Mouse (Mus musculus): ENCODE measurements around the gene Zdhhc7. TPM values are rescaled to one million over a fixed set of nuclear protein-coding genes. Genes with fewer than 3 reads are reported as not detected.

The Zdhhc7 gene
- total and polyA plus RNA-seq, 2 experiments from 2014 or later, result 35.2 to 86.8 TPM

DNA sequence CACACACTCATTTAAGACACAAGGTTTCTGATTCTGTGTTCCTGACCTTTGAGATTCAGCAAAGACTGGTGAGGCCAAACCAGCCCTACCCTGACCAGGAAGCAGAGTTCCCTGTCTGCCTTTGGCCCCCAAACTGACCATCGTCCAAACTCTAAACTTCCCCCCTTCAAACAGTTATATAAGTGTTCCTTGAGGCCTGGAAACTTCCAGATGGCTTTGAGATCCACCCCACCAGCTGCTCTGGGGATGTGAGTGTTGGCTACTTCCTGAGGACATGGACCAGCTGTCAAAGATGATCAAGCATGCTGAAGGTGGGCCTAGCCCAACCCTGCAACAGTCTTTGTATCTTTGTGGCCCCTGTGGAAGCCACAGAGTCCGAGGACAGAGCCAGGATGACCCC lies 44.2 kb downstream of the Zdhhc7 start:
- 0 out of 2 replicates have a peak, but pooled peaks cover 5% of the 10 kb centered on the region for H3K9me3 ChIP-seq (replicated peaks; ENCODE audit: control insufficient read depth, low read length)
- H3K27ac ChIP-seq (ENCODE audit: low read depth), result no peak overlapping the region
- no peaks in the 10 kb centered on the region for H3K27me3 ChIP-seq (ENCODE audit: control insufficient read depth, insufficient read depth, low read length)
- WGBS, result 69% methylated on average over 2 of the region's 2 CpGs
- no peak overlapping the region for H3K9ac ChIP-seq (replicated peaks; ENCODE audit: low read depth, low read length)
- ATAC-seq (ENCODE audit: insufficient read depth, low read depth) (peak; percentile 11; the same call in 1 of the 2 replicates), DNase-seq (ENCODE audit: low spot score) (no peak)
- no peak overlapping the region for H3K4me2 ChIP-seq (ENCODE audit: low read depth, low read length)
- H3K4me1 ChIP-seq (ENCODE audit: control insufficient read depth, insufficient read depth), result no peaks in the 10 kb centered on the region
- H3K4me3 ChIP-seq (ENCODE audit: low read depth, low read length), result no peak overlapping the region
- H3K36me3 ChIP-seq (replicated peaks; ENCODE audit: control insufficient read depth, insufficient read depth, low read length), result no peaks in the 10 kb centered on the region
- no peak for TF ChIP-seq CTCF (IDR thresholded peaks at IDR 0.05; ENCODE audit: low read depth)
- TF ChIP-seq EP300 (IDR thresholded peaks at IDR 0.05; ENCODE audit: low read depth), result no peak

DNA sequence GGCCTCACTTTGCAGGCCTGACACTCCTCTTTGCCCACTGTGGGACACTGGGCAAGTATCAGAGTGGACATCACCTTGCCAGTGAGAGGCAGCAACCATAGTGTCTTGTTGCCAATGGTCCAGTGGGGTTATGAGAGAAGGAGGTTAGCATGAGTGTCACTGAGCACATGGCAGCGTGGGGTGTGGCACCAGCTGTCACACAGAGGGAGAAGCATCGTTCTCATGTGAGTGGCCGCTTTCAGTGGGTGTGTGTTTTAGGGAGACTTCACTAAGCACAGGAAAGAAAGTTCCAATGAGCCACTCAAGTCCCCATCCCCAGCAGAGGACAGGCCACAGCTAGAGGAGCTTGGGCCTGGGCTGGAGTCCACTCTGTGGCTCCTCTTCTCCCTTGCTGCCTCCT lies 46.4 kb downstream of the Zdhhc7 start:
- Histone ChIP-seq H3K4me3 (ENCODE audit: low read depth, low read length) (no peak overlapping the region), H3K36me3 (replicated peaks; ENCODE audit: control insufficient read depth, insufficient read depth, low read length) (no peaks in the 10 kb centered on the region)
- WGBS, result 89% methylated on average over 3 of the region's 3 CpGs

DNA sequence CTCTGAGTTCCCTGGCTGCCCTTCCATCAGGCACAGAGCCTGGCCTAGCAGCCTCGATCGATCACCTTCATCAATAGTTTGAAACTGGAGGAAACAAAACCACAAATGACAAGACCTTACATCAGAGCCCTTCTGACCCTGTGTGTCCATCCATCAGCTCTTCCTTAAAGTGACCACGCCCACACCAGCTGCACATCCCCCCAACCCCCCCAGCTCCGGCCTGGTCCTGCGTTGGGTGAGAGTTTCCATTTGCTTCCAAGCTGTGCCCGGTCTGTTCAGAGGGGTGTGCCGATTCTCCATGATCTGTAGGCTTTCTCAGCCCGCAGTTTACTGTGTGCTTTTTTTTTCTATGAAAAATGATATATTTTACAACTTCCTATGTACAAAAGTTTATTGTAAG lies 49.0 kb downstream of the Zdhhc7 start:
- ATAC-seq (ENCODE audit: insufficient read depth, low read depth), result no peak
- Histone ChIP-seq H3K9ac (replicated peaks; ENCODE audit: low read depth, low read length) (no peak overlapping the region), H3K4me2 (ENCODE audit: low read depth, low read length) (no peak overlapping the region), H3K27me3 (ENCODE audit: control insufficient read depth, insufficient read depth, low read length) (no peaks in the 10 kb centered on the region), H3K4me3 (ENCODE audit: low read depth, low read length) (no peak overlapping the region), H3K36me3 (replicated peaks; ENCODE audit: control insufficient read depth, insufficient read depth, low read length) (no peaks in the 10 kb centered on the region), H3K27ac (ENCODE audit: low read depth) (no peak overlapping the region), H3K4me1 (ENCODE audit: control insufficient read depth, insufficient read depth) (peaks cover 10% of the 10 kb centered on the region), H3K9me3 (replicated peaks; ENCODE audit: control insufficient read depth, low read length) (0 out of 2 replicates have a peak, but pooled peaks cover 5% of the 10 kb centered on the region)
- DNase-seq (ENCODE audit: low spot score), result no peak
- WGBS, result 85% methylated on average over 8 of the region's 8 CpGs
- TF ChIP-seq CTCF (IDR thresholded peaks at IDR 0.05; ENCODE audit: low read depth) (no peak), EP300 (IDR thresholded peaks at IDR 0.05; ENCODE audit: low read depth) (no peak)

More for the DNA sequence above, 46.4 kb downstream of the Zdhhc7 start:
- TF ChIP-seq CTCF (IDR thresholded peaks at IDR 0.05; ENCODE audit: low read depth) (no peak), EP300 (IDR thresholded peaks at IDR 0.05; ENCODE audit: low read depth) (no peak)
- H3K27ac ChIP-seq (ENCODE audit: low read depth), result no peak overlapping the region
- no peak for DNase-seq (ENCODE audit: low spot score)
- no peak for ATAC-seq (ENCODE audit: insufficient read depth, low read depth)
- H3K27me3 ChIP-seq (ENCODE audit: control insufficient read depth, insufficient read depth, low read length), result no peaks in the 10 kb centered on the region
- H3K9me3 ChIP-seq (replicated peaks; ENCODE audit: control insufficient read depth, low read length), result 0 out of 2 replicates have a peak, but pooled peaks cover 5% of the 10 kb centered on the region
- H3K4me1 ChIP-seq (ENCODE audit: control insufficient read depth, insufficient read depth), result peaks cover 10% of the 10 kb centered on the region
- no peak overlapping the region for H3K4me2 ChIP-seq (ENCODE audit: low read depth, low read length)
- no peak overlapping the region for H3K9ac ChIP-seq (replicated peaks; ENCODE audit: low read depth, low read length)

DNA sequence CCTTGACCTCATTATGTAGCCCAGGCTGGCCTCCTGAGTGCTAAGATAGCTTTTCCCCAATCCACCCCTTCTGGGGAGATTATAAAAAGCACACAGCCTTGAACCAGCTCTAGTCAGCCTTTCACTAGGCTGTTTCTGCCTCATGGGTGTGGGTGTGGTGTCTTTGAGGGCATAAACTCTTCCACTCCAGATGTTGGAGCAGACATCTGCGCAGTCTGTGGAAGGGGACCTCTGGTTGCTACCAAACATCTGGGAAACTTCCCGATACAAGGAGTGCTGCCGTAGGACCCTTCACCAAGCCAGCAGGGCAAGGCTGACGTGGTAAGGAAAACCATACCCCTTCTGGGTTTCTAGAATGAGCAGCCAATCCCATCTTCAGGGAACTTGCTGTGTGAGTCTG lies 49.4 kb downstream of the Zdhhc7 start:
- Histone ChIP-seq H3K4me1 (ENCODE audit: control insufficient read depth, insufficient read depth) (peaks cover 12% of the 10 kb centered on the region), H3K9me3 (replicated peaks; ENCODE audit: control insufficient read depth, low read length) (0 out of 2 replicates have a peak, but pooled peaks cover 5% of the 10 kb centered on the region), H3K36me3 (replicated peaks; ENCODE audit: control insufficient read depth, insufficient read depth, low read length) (no peaks in the 10 kb centered on the region), H3K4me2 (ENCODE audit: low read depth, low read length) (no peak overlapping the region), H3K9ac (replicated peaks; ENCODE audit: low read depth, low read length) (no peak overlapping the region), H3K27me3 (ENCODE audit: control insufficient read depth, insufficient read depth, low read length) (no peaks in the 10 kb centered on the region), H3K4me3 (ENCODE audit: low read depth, low read length) (no peak overlapping the region), H3K27ac (ENCODE audit: low read depth) (no peak overlapping the region)
- no peak for TF ChIP-seq EP300 (IDR thresholded peaks at IDR 0.05; ENCODE audit: low read depth)
- no peak for TF ChIP-seq CTCF (IDR thresholded peaks at IDR 0.05; ENCODE audit: low read depth)
- ATAC-seq (ENCODE audit: insufficient read depth, low read depth), result no peak
- WGBS, result 97% methylated on average over 4 of the region's 4 CpGs
- DNase-seq (ENCODE audit: low spot score), result no peak

DNA sequence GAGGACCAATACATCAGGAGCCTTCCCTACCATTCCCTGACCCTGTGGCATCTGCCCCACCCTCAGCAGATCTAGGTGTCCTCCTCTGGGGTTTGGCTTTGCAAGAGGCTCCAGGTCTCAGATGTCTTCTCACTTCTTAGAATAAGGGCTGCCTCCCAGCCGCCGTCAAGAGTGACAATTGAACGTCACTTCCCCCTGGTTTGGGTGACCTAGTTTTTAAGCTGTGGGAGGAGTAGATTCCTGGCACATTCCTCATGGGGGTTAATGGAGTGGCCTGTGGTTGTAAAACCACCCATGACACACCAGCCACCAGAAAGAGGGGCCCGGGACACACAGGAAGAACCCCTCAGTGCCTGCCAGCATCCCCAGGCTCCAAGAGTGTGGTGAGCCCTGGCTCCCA lies 50.3 kb downstream of the Zdhhc7 start:
- H3K27ac ChIP-seq (ENCODE audit: low read depth), result peak overlapping the region; percentile 3; the same call in 1 of the 2 replicates
- H3K4me2 ChIP-seq (ENCODE audit: low read depth, low read length), result no peak overlapping the region
- no peak for TF ChIP-seq EP300 (IDR thresholded peaks at IDR 0.05; ENCODE audit: low read depth)
- TF ChIP-seq CTCF (IDR thresholded peaks at IDR 0.05; ENCODE audit: low read depth), result no peak
- no peak overlapping the region for H3K9ac ChIP-seq (replicated peaks; ENCODE audit: low read depth, low read length)
- H3K4me1 ChIP-seq (ENCODE audit: control insufficient read depth, insufficient read depth), result peaks cover 22% of the 10 kb centered on the region
- ATAC-seq (ENCODE audit: insufficient read depth, low read depth) (0 out of 2 replicates have a peak, but pooled peaks have one; percentile 22), DNase-seq (ENCODE audit: low spot score) (no peak)
- WGBS, result 41% methylated on average over 4 of the region's 4 CpGs
- no peaks in the 10 kb centered on the region for H3K27me3 ChIP-seq (ENCODE audit: control insufficient read depth, insufficient read depth, low read length)
- no peaks in the 10 kb centered on the region for H3K36me3 ChIP-seq (replicated peaks; ENCODE audit: control insufficient read depth, insufficient read depth, low read length)
- no peak overlapping the region for H3K4me3 ChIP-seq (ENCODE audit: low read depth, low read length)
- no peaks in the 10 kb centered on the region for H3K9me3 ChIP-seq (replicated peaks; ENCODE audit: control insufficient read depth, low read length)

DNA sequence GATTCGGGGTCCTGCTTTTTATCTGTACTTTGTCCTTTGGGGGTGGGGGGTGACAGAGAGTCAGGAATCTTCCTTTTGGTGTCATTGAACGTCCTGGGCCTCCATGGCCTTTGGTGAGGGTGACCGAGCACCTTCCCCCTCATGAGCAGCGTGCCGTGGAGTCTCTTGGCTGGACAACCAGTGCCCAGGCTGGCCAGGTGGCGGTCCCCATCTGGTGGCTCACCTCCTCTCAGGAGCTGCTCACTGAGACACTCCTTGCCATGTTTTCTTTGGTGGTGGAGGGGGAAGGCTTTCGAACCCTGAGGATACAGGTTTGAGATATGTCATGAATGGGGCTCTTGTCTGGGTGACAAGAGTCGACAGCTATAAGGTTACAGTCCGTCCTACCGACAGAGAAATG lies 50.9 kb downstream of the Zdhhc7 start:
- Histone ChIP-seq H3K4me2 (ENCODE audit: low read depth, low read length) (no peak overlapping the region), H3K9me3 (replicated peaks; ENCODE audit: control insufficient read depth, low read length) (no peaks in the 10 kb centered on the region), H3K4me3 (ENCODE audit: low read depth, low read length) (no peak overlapping the region), H3K36me3 (replicated peaks; ENCODE audit: control insufficient read depth, insufficient read depth, low read length) (no peaks in the 10 kb centered on the region), H3K27ac (ENCODE audit: low read depth) (no peak overlapping the region), H3K9ac (replicated peaks; ENCODE audit: low read depth, low read length) (no peak overlapping the region), H3K27me3 (ENCODE audit: control insufficient read depth, insufficient read depth, low read length) (no peaks in the 10 kb centered on the region), H3K4me1 (ENCODE audit: control insufficient read depth, insufficient read depth) (peaks cover 24% of the 10 kb centered on the region)
- DNase-seq (ENCODE audit: low spot score) (no peak), ATAC-seq (ENCODE audit: insufficient read depth, low read depth) (no peak)
- WGBS, result 74% methylated on average over 10 of the region's 10 CpGs
- TF ChIP-seq EP300 (IDR thresholded peaks at IDR 0.05; ENCODE audit: low read depth), result no peak
- TF ChIP-seq CTCF (IDR thresholded peaks at IDR 0.05; ENCODE audit: low read depth), result no peak

Measured in heart, postnatal 0 days (tissue).